In genomic region chr12:104406454-104406885, GRCm38 (mm10) we compare ENCODE assay signal across 12 mouse cellular contexts. TPM values are rescaled to one million over a fixed set of nuclear protein-coding genes. Genes with fewer than 3 reads are reported as not detected.
DNase-seq lines count a peak whose midpoint lies in the region; ATAC-seq lines count a peak whose summit lies in the region.
"Had no signal": no experiment of that assay in that cellular context is flagged by ENCODE, and none has a peak within 500 bp of the region (broad histone marks: within the 10 kb centered on the region; RNA-seq: fewer than 3 reads in every experiment).

TSS of gene Serpina3n (plus strand) at chr12:104406729.

- no peaks in the 10 kb centered on the region for H3K9me3 ChIP-seq in limb, embryonic 11.5 days (ENCODE audit: control insufficient read depth, low read length)
- H3K9me3 ChIP-seq in limb, embryonic 10.5 days (replicated peaks): no peaks in the 10 kb centered on the region

- H3K9ac ChIP-seq in limb, embryonic 11.5 days (ENCODE audit: low read length): no peak within 1 kb of the TSS

- no peaks in the 10 kb centered on the region for H3K27me3 ChIP-seq in limb, embryonic 11.5 days (ENCODE audit: control insufficient read depth, insufficient read depth, low read length)
- H3K27me3 ChIP-seq in limb, embryonic 10.5 days (ENCODE audit: low read depth, poor library complexity, severe bottlenecking): no peaks in the 10 kb centered on the region

- no peaks in the 10 kb centered on the region for H3K4me1 ChIP-seq in limb, embryonic 11.5 days (ENCODE audit: control insufficient read depth, insufficient read depth, low read length)
- no peaks in the 10 kb centered on the region for H3K4me1 ChIP-seq in limb, embryonic 10.5 days
- H3K4me1 ChIP-seq in brown adipose tissue, adult 24 weeks (ENCODE audit: control insufficient read depth, insufficient read depth, insufficient read length, low read length): no peaks in the 10 kb centered on the region

- no peak within 1 kb of the TSS for H3K4me2 ChIP-seq in limb, embryonic 11.5 days (ENCODE audit: low read depth, severe bottlenecking)

- no peaks in the 10 kb centered on the region for H3K36me3 ChIP-seq in limb, embryonic 11.5 days (ENCODE audit: control insufficient read depth, insufficient read depth, low read length)
- H3K36me3 ChIP-seq in limb, embryonic 10.5 days: no peaks in the 10 kb centered on the region

- H3K27ac ChIP-seq in limb, embryonic 11.5 days (replicated peaks; ENCODE audit: low read depth, low read length): no peak within 1 kb of the TSS
- H3K27ac ChIP-seq in limb, embryonic 10.5 days: no peak within 1 kb of the TSS
- H3K27ac ChIP-seq in brown adipose tissue, adult 24 weeks (replicated peaks; ENCODE audit: low read depth, low read length): no peak within 1 kb of the TSS

- ATAC-seq in limb, embryonic 11.5 days (ENCODE audit: insufficient number of reproducible peaks, low FRiP score, low TSS enrichment, low read depth): 0 out of 2 replicates have a peak, but pooled peaks have one; percentile 21
- ATAC-seq: activated CD4-positive, CD25-positive, alpha-beta regulatory T cell, adult 4 months had no signal

- 67% methylated on average over 4 of the region's 4 CpGs for WGBS in limb, embryonic 11.5 days
- WGBS in limb, embryonic 10.5 days: 76% methylated on average over 4 of the region's 4 CpGs

- peak in 1 of 2 experiments; percentile 18 for DNase-seq in frontal cortex, adult 2 months (ENCODE audit: extremely low spot score in 1 of 2, low spot score in 1 of 2)
- DNase-seq in frontal cortex, postnatal 25 days (ENCODE audit: low spot score in 2 of 2): no peak
- DNase-seq in limb, embryonic 11.5 days (ENCODE audit: low spot score): no peak
- DNase-seq in limb, embryonic 10.5 days (ENCODE audit: low spot score): no peak
- peak in 1 of 2 experiments; percentile 27 for DNase-seq in layer of hippocampus, postnatal 25 days (ENCODE audit: extremely low spot score in 1 of 2, low spot score in 1 of 2)
- no peak for DNase-seq in spleen, postnatal 4 days (ENCODE audit: low spot score in 2 of 2)
- no peak for DNase-seq in thymus, postnatal 10 days (ENCODE audit: low spot score in 2 of 2)
- DNase-seq: embryo, embryonic 11 days; kidney, adult 11 months had no signal

- no peak within 1 kb of the TSS for H3K4me3 ChIP-seq in limb, embryonic 11.5 days (ENCODE audit: low read depth, low read length)
- no peak within 1 kb of the TSS for H3K4me3 ChIP-seq in limb, embryonic 10.5 days
- H3K4me3 ChIP-seq in brown adipose tissue, adult 24 weeks (ENCODE audit: insufficient read depth, low read depth, low read length): peak within 1 kb of the TSS; percentile 19; the same call in 1 of the 2 replicates
- H3K4me3 ChIP-seq: myocyte had no signal

RNA-seq across cellular contexts. Expression of gene Serpina3n, which starts in this region (rescaled TPM):
- polyA plus RNA-seq in frontal cortex, adult 2 months (2012; rRNA removed): 16.9 and 20.1 TPM in 2 replicates
- polyA plus RNA-seq in limb, embryonic 11.5 days (2014; fragmentation: Nextera tagmentation; extraction: Ambion mirVana): not detected in 2 replicates
- polyA plus RNA-seq in limb, embryonic 10.5 days (2016; fragmentation: Nextera tagmentation; extraction: Ambion mirVana): not detected in 2 replicates
- polyA plus RNA-seq in brown adipose tissue, adult 24 weeks (2012; ENCODE audit: insufficient read depth, insufficient read length, missing spikeins): 14.6 and 16.0 TPM in 2 replicates
- total RNA-seq in layer of hippocampus, postnatal 25 days (2021): 10 to 100 TPM; 72.2 to 78.7 TPM
- polyA plus RNA-seq: activated CD4-positive, CD25-positive, alpha-beta regulatory T cell, adult 4 months had no signal

Comparison
In these comparisons a context has a peak if more than half of its experiments do, and no peak if none do; other contexts are left out.
1. RNA of gene Serpina3n (polyA plus RNA-seq): 16.9 to 20.1 TPM in frontal cortex, adult 2 months and 14.6 to 16.0 TPM in brown adipose tissue, adult 24 weeks; not detected in limb, embryonic 11.5 days and not detected in limb, embryonic 10.5 days; every median in the first group is over 10 times any median in the second.
2. Peak in ATAC-seq in limb, embryonic 11.5 days; RNA of the gene not detected or under 1 TPM.